Mouse (Mus musculus) T-cell, adult 2 months (primary cell): ENCODE measurements around the gene Sik3.

Source experiments
- DNase-seq: peaks from one replicate; pipeline ENCODE4 v3.0.0; 2022; ENCODE audit warnings: low spot score

Gene Sik3

DNA sequence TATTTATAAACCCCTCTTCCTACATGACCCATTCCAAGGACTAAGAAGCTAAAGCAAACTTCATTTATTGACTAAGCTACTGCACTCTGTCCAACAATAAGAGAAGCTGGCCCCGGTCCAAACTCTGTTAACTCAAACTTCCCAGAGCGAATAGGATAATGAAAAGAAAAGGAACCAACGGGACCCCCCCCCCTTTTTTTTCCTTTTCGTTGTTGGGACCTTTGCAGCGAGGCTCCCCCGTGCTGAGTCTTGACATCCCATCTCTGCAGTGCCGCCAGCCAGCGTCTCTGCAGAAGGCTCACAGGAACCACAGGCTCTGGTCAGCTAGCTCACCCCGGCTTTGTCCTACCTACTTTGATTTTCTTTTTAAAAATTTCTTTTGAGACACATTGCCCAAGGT lies 3.2 kb downstream of the Sik3 start:
- no peak for DNase-seq

GRCm38 (mm10) chr9:46016417-46016816 lies 3.8 kb downstream of the Sik3 start:
- DNase-seq = no peak

- no peak for DNase-seq
Measured at GRCm38 (mm10) chr9:46018316-46018715, 5.7 kb downstream of the Sik3 start.

- no peak for DNase-seq
Measured at GRCm38 (mm10) chr9:46019975-46020374, 7.4 kb downstream of the Sik3 start.

DNA sequence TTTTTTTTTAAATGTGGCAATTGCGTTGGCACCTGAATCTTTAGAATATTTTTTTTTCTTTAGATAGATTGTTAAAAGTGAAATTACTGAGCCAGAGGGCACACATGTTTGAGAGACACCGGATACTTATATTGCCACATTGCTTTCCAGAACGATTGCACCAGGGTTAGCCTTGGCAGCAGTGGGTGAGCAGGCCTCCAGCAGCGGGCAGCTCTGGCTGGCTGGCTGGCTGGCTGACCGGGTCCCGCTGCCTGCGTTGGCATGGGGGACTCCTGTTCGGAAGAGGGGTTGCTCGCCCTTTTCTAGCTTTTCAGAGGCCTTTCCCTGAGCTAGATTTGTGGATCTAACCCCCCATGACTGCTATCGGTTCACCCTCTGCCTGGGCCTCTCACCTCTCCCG lies 11.0 kb downstream of the Sik3 start:
- no peak for DNase-seq

DNA sequence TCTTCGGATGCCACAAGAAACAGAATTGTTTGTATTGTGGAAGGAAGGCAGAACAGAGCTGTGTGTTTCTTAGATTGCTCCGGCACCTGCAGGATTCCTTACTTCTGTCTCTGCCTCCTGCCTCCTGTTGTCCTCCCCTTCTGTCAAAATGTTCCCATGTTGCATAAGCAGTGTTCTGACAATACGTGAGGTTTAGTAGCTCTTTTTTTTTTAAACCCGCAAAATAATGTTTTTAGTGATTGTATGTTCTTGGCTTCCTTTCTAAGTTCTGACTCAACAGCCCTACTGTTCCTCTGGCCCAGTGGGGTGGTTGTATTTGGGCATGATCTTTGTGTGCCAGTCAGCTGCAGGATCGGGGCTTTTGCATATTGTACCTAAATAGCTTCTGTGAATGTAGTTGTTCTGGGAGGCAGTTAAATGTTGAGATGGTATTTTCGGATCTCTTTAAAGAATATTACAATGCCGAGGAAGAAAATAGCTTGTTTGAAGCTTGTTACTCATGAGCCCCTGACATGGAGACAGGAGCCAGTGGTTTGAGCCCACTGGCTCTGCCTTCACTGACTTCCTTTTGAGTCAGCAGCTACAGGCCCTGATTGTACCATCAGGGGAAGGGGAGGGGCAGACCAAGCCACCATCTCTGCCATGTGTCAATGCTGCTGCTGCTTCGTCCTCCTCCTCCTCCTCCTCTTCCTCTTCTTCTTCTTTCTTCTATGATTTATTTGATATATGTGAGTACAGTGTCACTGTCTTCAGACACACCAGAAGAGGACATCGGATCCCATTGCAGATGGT lies 13.6 kb downstream of the Sik3 start:
- DNase-seq = no peak

- no peak for DNase-seq
Measured at GRCm38 (mm10) chr9:46027994-46028393, 15.4 kb downstream of the Sik3 start.

DNA sequence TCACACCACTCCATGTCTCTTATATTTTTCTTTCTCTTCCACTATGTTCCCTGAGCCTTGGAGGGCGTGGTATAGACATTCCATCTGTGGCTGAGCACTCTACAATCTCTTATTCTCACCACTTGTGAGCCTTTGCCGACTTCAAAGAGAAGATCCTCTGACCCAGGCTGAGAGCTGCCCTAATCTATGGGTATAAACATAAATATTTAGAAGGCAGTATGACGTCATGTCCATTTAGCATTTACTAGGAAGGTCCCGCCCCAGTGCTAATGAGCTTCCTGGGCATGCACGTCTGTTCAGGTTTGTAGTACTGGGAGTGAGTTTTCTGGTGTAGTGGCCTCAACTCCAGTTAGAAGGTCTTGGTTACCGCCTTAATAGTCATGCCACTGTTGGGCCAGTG lies 16.9 kb downstream of the Sik3 start:
- DNase-seq = no peak

- no peak for DNase-seq
Measured at GRCm38 (mm10) chr9:46030184-46030583, 17.6 kb downstream of the Sik3 start.

DNA sequence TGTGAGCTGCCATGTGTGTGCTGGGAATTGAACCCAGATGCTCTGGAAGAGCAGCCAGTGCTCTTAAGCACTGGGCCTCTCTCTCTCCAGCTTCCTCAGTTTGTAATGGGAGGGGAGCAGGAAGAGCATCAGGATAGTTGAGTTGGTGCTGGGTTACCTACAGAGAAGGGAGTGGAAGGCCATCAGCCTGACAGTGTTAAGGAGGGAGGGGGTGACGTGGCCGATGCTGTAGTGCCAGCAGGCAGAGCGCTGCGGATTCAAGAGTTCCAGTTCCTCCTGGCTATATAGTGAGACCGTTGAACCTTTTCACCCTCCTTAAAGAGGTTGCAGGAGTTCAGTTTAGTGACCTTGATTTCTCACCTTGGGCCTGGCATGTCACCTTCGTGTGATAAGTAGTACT lies 18.3 kb downstream of the Sik3 start:
- DNase-seq = no peak

DNA sequence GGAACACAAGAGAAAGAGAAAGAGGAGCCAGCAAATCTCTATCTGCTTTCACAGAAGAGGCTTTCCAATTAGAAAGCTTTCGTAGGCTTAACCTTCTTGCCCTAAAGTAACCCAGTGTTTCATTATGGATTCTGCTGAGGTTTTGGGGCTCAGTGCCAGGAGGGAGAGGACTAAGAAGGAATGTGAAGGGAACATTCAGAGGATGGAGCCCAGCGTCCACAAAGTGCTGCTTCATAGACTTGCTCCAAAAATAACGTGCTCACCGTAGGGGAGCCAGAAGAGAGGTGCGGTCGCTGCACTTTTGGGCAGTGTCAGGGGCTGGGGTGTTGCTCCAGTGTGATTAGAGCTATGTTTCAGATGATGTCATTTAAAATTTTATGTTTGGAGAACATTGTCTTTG lies 19.6 kb downstream of the Sik3 start:
- no peak for DNase-seq

DNA sequence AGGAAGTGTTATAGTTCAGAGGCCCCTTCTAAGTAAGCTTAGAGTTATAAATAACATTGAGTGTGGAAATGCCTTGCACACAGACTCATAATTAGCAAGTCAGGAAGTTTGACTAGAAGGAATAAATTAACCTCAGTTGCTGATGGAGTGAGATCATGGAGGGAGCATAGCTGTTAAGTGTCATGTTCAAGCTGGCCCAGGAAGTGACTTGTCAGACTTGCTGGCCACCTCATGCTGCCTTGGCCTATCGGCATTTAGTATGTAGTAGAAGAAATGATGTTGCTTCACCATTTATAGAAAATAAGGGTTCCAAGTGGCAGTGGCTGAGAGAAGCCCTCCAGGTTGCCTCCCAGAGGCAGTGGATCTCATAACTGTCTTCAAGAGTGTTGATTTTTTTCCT lies 20.4 kb downstream of the Sik3 start:
- DNase-seq = no peak

GRCm38 (mm10) chr9:46033862-46034261 lies 21.2 kb downstream of the Sik3 start:
- DNase-seq = no peak

DNA sequence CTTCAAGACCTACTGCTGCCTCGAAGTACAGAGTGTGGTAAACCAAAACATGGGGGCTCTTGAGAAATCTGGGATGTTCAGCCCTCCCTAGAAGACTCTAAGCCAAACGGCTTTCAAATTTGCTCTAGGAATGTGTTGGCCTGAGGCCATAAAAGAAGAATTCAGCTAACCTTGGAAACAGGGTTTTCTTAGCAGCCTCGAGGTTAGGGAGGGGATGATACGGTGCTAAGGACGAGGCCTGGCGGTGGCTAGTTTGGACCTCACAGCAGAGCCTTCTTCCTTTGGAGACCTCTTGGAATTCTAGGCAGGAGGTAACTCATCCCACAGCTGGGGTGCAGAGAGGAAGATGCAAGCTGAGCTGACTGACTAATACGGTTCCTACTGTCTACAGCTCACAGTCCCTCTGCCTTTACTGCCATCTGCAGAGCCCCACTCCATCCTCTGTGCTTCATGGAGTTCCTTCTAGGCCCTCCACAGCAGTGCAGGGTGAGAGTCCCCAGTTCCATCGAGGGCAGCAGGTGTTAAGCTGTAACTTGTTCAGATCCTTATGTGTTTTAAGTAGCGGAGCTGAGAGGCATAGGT lies 22.8 kb downstream of the Sik3 start:
- no peak for DNase-seq

GRCm38 (mm10) chr9:46036881-46037280 lies 24.3 kb downstream of the Sik3 start:
- no peak for DNase-seq

DNA sequence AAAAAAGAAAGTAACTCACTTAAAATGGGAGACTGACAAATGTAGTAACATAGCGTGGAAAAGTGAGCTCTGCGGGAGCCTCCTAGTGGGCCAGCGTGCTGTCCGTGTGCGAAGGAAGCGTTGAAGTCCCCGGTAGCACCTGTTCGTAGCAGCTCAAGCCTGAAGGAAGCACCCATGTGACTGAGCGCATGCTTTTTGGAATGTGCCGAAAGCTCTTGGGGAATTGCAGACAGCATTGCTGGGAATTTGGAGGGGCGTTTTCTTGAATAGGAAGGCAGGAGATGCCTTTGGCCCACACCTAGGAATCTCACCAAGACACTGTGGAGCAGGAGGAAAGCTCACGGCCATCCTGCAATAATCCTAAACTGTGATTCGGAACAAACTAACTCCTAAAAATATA lies 26.2 kb downstream of the Sik3 start:
- no peak for DNase-seq

- DNase-seq = no peak
Measured at GRCm38 (mm10) chr9:46041186-46041585, 28.6 kb downstream of the Sik3 start.

- DNase-seq = no peak
Measured at GRCm38 (mm10) chr9:46042387-46042786, 29.8 kb downstream of the Sik3 start.

DNA sequence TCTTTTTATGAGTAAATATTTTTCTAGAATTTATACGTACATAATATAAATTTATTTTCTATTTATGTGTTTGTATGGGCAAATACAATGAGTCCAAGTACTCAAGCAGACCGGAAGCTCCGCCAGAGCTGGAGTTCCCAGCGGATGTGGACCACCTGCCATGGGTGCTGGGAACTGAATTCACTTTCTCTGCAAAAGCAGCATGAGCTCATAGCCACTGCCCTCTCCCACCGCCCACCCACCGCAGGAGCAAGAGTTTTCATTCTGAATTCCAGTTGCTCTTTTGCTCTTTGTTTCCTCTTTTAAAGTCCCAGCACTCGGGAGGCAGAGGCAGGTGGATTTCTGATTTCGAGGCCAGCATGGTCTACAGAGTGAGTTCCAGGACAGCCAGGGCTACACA lies 31.0 kb downstream of the Sik3 start:
- no peak for DNase-seq

DNA sequence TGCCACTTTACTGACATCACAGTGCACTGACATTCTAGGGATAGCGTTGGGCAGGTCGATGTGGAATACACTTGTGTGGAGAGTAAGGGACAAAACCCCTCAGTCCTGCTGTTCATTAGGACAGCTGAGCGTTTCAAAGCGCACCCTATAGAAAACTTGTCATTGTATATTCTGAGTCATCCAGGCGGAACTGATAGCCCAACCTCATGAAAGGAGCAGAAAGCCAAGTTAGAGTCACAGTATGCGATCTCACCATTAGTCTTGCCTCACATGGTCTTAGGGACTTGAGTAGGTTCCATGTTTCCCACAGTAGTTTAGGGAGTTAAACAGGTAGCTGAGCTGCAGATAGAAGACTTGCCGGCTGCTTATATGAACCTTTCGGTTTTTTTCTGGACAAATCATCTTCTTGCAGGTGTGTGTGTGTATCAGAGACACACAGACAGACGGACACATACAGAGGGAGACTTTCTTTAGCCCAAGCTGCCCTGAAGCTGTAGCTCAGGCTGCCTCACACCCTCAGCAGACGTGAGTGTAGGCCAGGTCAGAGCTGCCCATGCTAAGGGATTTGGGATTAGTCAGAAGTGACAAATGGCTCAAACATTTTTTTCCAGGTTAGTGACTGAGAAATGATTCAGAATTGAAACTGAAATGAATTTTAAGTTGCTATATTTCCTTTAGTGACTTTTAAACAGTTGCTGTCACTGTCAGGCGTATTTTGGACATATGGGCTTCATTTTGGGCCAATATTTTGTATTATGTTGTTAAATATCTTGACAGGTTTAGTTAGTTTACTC lies 34.3 kb downstream of the Sik3 start:
- no peak for DNase-seq

DNA sequence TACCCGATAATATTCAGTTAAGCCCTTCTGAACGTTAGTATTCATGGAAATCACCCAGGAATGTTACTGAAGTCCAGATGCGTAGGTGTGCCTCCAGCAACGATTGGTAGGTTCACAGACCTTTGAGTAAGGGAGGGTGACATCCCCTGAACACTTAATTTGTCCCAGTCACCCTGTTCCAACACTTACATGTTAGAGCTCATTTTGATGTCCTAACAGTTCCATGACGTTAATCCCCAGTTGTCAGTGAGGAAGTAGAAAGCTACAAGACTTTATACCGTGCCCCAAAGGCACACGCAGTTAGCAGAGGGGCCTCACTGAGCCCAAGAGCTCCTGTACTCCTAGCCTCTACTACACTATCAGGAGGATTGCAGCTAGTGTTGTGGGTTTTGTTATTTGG lies 36.9 kb downstream of the Sik3 start:
- no peak for DNase-seq

DNA sequence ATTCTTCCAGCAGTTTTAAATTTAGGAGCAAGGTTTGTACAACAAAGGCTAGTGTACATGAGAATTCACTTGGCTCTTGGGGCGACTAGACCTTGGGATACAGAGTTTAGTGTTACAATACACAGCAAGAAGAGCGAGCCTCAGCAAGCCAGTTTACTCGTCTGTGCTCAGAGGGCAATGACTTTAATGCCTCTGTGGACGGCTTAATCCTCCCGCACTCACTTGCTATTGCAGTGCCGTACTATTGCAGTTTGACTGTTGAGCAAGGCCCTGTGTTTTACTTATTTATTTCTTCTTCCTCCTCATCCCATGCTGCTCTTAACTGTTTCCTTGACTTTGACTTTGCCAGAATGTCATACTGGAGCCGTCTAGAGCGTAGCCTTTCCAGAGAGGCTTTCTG lies 37.6 kb downstream of the Sik3 start:
- no peak for DNase-seq

DNA sequence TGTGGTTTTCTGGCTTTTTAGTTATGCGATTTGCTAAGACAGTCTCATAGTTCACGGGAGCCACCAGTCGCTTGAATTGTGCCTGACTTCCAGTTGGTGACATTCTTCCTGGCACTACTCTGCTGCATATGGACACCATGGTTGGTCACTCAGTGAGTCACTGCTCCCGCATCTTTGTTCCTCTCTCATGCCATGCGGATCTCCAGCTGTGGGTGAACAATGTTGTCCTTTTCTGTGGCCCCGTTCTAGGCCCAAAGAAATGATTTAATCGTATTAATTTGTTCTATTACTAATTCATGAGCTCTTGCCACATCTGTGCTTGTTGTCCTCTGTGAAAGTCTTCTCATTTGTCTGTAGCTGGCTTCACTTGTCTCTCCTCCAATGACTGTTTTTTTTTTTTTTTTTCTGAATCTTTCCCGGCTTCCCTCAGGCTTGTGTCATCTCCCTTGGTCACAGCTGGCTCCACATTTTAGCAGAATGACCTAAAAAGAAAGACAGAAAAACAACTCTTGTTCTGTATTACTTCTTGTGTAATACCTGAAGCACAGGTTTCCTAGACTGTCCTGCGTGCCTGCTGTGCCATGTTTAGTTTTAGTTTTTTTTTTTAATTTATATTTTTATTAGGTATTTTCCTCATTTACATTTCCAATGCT lies 40.5 kb downstream of the Sik3 start:
- no peak for DNase-seq
